Mouse (Mus musculus): ENCODE data around the gene Atox1.

DNA sequence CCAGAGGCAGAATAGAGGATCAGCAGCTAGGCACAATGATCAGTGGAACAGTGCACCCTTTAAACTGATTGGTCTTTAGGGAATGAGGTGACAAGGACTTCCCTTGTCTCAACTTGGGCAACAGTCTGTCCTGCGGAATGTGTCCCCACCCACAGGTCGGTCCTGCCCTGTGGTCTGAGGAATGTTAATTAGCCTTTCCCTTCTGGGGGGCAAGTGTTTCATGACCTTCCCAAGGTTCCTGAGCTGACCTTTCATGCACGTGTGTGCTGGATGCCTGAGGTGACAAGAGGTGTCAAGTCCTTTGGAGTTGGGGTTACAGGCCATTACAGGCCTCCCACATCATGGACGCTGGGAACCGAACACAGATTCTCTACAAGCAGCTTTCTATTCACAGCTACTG is 21.3 kb downstream of the Atox1 start:
- TF ChIP-seq CTCF (conservative IDR thresholded peaks at IDR 0.05; ENCODE audit: insufficient read depth, insufficient read length, low read depth, low read length) (no peak), POLR2A (IDR thresholded peaks at IDR 0.05; ENCODE audit: low read depth, low read length) (no peak)
